Mouse (Mus musculus): ENCODE results near the gene 1520401A03Rik. TPM values are rescaled to one million over a fixed set of nuclear protein-coding genes. Genes with fewer than 3 reads are reported as not detected.
"Not testable (repeated sequence)": the region's sequence is repeated elsewhere in the genome, so short reads cannot be mapped to it uniquely, and the experiment has no call there.

1520401A03Rik gene
- polyA plus RNA-seq (2014; fragmentation: Nextera tagmentation; extraction: Ambion mirVana), result 0.25 and 0.58 TPM in 2 replicates

DNA sequence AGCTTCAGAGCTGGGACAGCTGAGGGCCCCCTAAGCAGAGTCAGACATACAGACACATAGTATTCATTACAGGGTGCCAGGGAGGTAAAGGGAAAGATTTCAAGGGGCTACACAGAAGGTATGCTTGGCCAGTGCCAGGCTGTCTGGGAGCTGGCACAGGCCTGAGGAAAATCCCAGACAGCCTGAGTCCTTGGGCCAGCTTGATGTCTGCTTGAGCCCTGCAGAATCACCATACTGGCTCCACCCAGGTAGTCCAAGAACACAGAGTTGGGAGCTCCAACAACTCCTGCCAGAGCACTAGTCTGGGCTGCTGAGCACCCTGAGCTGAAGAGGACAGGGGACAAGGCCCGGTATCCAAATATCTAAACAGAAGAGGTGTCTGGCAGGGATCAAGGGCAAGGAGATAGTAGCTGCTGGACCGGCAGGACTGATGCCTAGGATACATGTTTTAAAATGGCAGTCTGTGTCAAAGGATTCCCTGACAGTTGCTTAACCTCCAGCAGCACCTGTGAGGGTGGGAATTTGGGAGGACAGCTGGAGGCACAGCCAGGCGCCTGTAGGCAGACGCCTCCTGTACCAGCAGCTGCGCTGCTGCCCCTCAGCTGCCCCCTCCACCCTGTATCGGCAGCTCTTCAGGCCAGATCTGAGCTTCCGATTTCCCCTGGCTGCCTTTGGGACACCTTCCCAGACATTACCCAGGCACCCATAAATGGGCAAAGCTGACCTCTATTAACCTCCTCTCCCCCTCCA lies at the start of gene 1520401A03Rik:
Gene 1520401A03Rik (minus strand): TSS at position 408 of the 750 bp plus-strand sequence.
- Histone ChIP-seq H3K27ac (ENCODE audit: low read depth, low read length) (no peak within 1 kb of the TSS), H3K4me1 (ENCODE audit: control insufficient read depth, insufficient read depth, low read length) (peaks cover 2% of the 10 kb centered on the region; the same call in 1 of the 2 replicates), H3K9me3 (ENCODE audit: control insufficient read depth, low read length) (no peaks in the 10 kb centered on the region), H3K4me3 (ENCODE audit: low read depth, low read length) (no peak within 1 kb of the TSS), H3K9ac (ENCODE audit: low read length) (no peak within 1 kb of the TSS), H3K27me3 (ENCODE audit: control insufficient read depth, insufficient read depth, low read length) (no peaks in the 10 kb centered on the region), H3K4me2 (ENCODE audit: low read depth) (no peak within 1 kb of the TSS), H3K36me3 (ENCODE audit: control insufficient read depth, insufficient read depth, low read length) (no peaks in the 10 kb centered on the region)
- DNase-seq (ENCODE audit: low spot score) (no peak), ATAC-seq (ENCODE audit: insufficient read depth, low FRiP score, low TSS enrichment) (no peak)
- 66% methylated on average over 7 of the region's 7 CpGs for WGBS

- H3K27ac ChIP-seq (ENCODE audit: low read depth, low read length); H3K27me3 ChIP-seq (ENCODE audit: control insufficient read depth, insufficient read depth, low read length); H3K36me3 ChIP-seq (ENCODE audit: control insufficient read depth, insufficient read depth, low read length); DNase-seq (ENCODE audit: low spot score); ATAC-seq (ENCODE audit: insufficient read depth, low FRiP score, low TSS enrichment); H3K9ac ChIP-seq (ENCODE audit: low read length); H3K4me1 ChIP-seq (ENCODE audit: control insufficient read depth, insufficient read depth, low read length); H3K9me3 ChIP-seq (ENCODE audit: control insufficient read depth, low read length): not testable (repeated sequence)
- Histone ChIP-seq H3K4me3 (ENCODE audit: low read depth, low read length) (peak overlapping the region; percentile 79; the same call in 1 of the 2 replicates), H3K4me2 (ENCODE audit: low read depth) (peak overlapping the region; percentile 64)
- 54% methylated on average over 2 of the region's 2 CpGs for WGBS
These were observed 49.6 kb upstream of the 1520401A03Rik start for GRCm38 (mm10) chr17:23772219-23772556.

GRCm38 (mm10) chr17:23771284-23772218 lies 49.0 kb upstream of the 1520401A03Rik start, which contains the start of gene Flywch1:
Flywch1 (minus strand) TSS chr17:23771602.
- peak within 1 kb of the TSS; percentile 79 for H3K4me3 ChIP-seq (ENCODE audit: low read depth, low read length)
- no peaks in the 10 kb centered on the region for H3K27me3 ChIP-seq (ENCODE audit: control insufficient read depth, insufficient read depth, low read length)
- ATAC-seq (ENCODE audit: insufficient read depth, low FRiP score, low TSS enrichment) (peak; percentile 97), DNase-seq (ENCODE audit: low spot score) (peak; percentile 98)
- H3K4me1 ChIP-seq (ENCODE audit: control insufficient read depth, insufficient read depth, low read length), result peaks cover 5% of the 10 kb centered on the region
- H3K27ac ChIP-seq (ENCODE audit: low read depth, low read length), result peak within 1 kb of the TSS; percentile 76
- H3K9me3 ChIP-seq (ENCODE audit: control insufficient read depth, low read length), result no peaks in the 10 kb centered on the region
- peak within 1 kb of the TSS; percentile 64 for H3K4me2 ChIP-seq (ENCODE audit: low read depth)
- H3K36me3 ChIP-seq (ENCODE audit: control insufficient read depth, insufficient read depth, low read length), result no peaks in the 10 kb centered on the region; the same call in 1 of the 2 replicates
- H3K9ac ChIP-seq (ENCODE audit: low read length), result peak within 1 kb of the TSS; percentile 92
- 3% methylated on average over 54 of the region's 58 CpGs for WGBS

DNA sequence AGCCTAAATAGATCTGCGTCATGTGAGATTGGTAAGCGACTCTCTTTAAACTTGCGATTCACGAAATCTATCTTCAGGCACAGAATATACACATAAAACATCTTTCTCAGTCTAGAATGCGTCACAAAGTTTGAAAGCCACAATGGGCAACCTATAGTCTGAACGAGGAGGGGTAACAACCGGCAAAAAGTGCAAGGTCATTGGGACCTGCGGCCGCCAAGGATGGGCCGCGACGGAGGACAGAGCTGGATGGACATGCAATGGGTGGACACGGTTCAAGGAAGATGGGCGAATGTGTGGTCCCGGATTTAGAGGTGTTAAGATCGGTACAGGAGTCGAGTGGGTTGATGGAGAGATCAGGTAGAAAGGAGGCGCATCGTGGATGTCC lies 48.3 kb upstream of the 1520401A03Rik start:
- peaks cover 5% of the 10 kb centered on the region for H3K4me1 ChIP-seq (ENCODE audit: control insufficient read depth, insufficient read depth, low read length)
- WGBS, result 1% methylated on average over 19 of the region's 19 CpGs
- DNase-seq (ENCODE audit: low spot score), result no peak

DNA sequence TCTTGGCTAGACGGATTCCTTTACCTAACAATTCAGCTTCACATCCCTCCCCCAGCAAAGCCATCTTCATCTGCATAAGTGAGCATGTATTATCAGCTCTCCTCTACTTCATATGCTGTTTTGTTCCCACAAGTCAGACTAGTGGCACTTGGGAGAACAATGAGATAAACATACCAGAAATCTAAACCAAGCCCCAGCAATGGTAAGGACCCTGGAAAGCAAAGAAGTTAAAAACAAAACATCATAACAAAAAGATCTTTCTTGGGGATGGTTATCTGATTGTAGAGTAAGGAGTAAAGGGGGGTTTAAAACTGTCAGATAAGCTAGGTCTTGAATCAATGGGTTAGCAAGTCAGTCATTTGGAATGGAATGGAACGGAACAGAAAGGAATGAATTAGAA lies 47.9 kb upstream of the 1520401A03Rik start:
- Histone ChIP-seq H3K36me3 (ENCODE audit: control insufficient read depth, insufficient read depth, low read length) (no peaks in the 10 kb centered on the region; the same call in 1 of the 2 replicates), H3K4me1 (ENCODE audit: control insufficient read depth, insufficient read depth, low read length) (peaks cover 5% of the 10 kb centered on the region), H3K9ac (ENCODE audit: low read length) (peak overlapping the region; percentile 92), H3K27ac (ENCODE audit: low read depth, low read length) (no peak overlapping the region), H3K9me3 (ENCODE audit: control insufficient read depth, low read length) (no peaks in the 10 kb centered on the region), H3K4me2 (ENCODE audit: low read depth) (peak overlapping the region; percentile 64), H3K27me3 (ENCODE audit: control insufficient read depth, insufficient read depth, low read length) (no peaks in the 10 kb centered on the region), H3K4me3 (ENCODE audit: low read depth, low read length) (peak overlapping the region; percentile 79)
- no peak for DNase-seq (ENCODE audit: low spot score)
- 12% methylated on average over 2 of the region's 2 CpGs for WGBS
- no peak for ATAC-seq (ENCODE audit: insufficient read depth, low FRiP score, low TSS enrichment)

More for the DNA sequence above, 48.3 kb upstream of the 1520401A03Rik start:
- H3K4me2 ChIP-seq (ENCODE audit: low read depth), result peak overlapping the region; percentile 64
- no peaks in the 10 kb centered on the region; the same call in 1 of the 2 replicates for H3K36me3 ChIP-seq (ENCODE audit: control insufficient read depth, insufficient read depth, low read length)
- H3K27ac ChIP-seq (ENCODE audit: low read depth, low read length), result peak overlapping the region; percentile 76
- H3K9me3 ChIP-seq (ENCODE audit: control insufficient read depth, low read length), result no peaks in the 10 kb centered on the region
- peak; percentile 36; the same call in 1 of the 2 replicates for ATAC-seq (ENCODE audit: insufficient read depth, low FRiP score, low TSS enrichment)
- H3K4me3 ChIP-seq (ENCODE audit: low read depth, low read length), result peak overlapping the region; percentile 79
- peak overlapping the region; percentile 92 for H3K9ac ChIP-seq (ENCODE audit: low read length)
- H3K27me3 ChIP-seq (ENCODE audit: control insufficient read depth, insufficient read depth, low read length), result no peaks in the 10 kb centered on the region

DNA sequence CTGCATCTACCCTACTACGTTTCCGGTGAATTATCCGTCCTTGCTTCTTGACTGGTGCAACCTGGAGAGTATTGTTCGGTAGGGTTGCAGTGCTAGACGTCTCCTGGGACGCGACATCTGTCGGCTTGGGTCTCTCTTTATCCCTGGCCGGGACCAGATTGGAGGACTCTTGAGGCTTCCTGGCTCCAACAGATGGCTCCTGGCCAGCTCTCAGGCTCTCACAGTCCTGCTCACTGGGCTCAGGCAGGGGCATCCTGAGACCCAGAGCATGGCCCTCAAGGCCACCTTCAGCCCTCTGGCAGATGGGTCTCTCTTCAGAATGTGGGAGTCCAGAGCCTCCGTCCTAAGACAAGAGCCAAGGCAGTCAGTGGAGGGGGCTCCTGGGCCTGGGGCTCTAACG lies 40.4 kb upstream of the 1520401A03Rik start:
- no peak overlapping the region for H3K9ac ChIP-seq (ENCODE audit: low read length)
- H3K4me1 ChIP-seq (ENCODE audit: control insufficient read depth, insufficient read depth, low read length), result no peaks in the 10 kb centered on the region
- H3K36me3 ChIP-seq (ENCODE audit: control insufficient read depth, insufficient read depth, low read length), result peaks cover 26% of the 10 kb centered on the region
- no peak overlapping the region for H3K27ac ChIP-seq (ENCODE audit: low read depth, low read length)
- no peak overlapping the region for H3K4me2 ChIP-seq (ENCODE audit: low read depth)
- no peak overlapping the region for H3K4me3 ChIP-seq (ENCODE audit: low read depth, low read length)
- H3K9me3 ChIP-seq (ENCODE audit: control insufficient read depth, low read length), result no peaks in the 10 kb centered on the region
- WGBS, result 93% methylated on average over 11 of the region's 11 CpGs
- no peak for DNase-seq (ENCODE audit: low spot score)
- H3K27me3 ChIP-seq (ENCODE audit: control insufficient read depth, insufficient read depth, low read length), result no peaks in the 10 kb centered on the region
- no peak for ATAC-seq (ENCODE audit: insufficient read depth, low FRiP score, low TSS enrichment)

GRCm38 (mm10) chr17:23761155-23761554 lies 38.6 kb upstream of the 1520401A03Rik start:
- Histone ChIP-seq H3K27me3 (ENCODE audit: control insufficient read depth, insufficient read depth, low read length) (no peaks in the 10 kb centered on the region), H3K9ac (ENCODE audit: low read length) (no peak overlapping the region), H3K27ac (ENCODE audit: low read depth, low read length) (no peak overlapping the region), H3K9me3 (ENCODE audit: control insufficient read depth, low read length) (no peaks in the 10 kb centered on the region), H3K36me3 (ENCODE audit: control insufficient read depth, insufficient read depth, low read length) (peaks cover 39% of the 10 kb centered on the region), H3K4me1 (ENCODE audit: control insufficient read depth, insufficient read depth, low read length) (no peaks in the 10 kb centered on the region), H3K4me2 (ENCODE audit: low read depth) (no peak overlapping the region), H3K4me3 (ENCODE audit: low read depth, low read length) (no peak overlapping the region)
- ATAC-seq (ENCODE audit: insufficient read depth, low FRiP score, low TSS enrichment) (no peak), DNase-seq (ENCODE audit: low spot score) (no peak)
- 89% methylated on average over 3 of the region's 3 CpGs for WGBS

- WGBS, result 94% methylated on average over 9 of the region's 9 CpGs
- H3K9me3 ChIP-seq (ENCODE audit: control insufficient read depth, low read length), result no peaks in the 10 kb centered on the region
- no peak for ATAC-seq (ENCODE audit: insufficient read depth, low FRiP score, low TSS enrichment)
- peaks cover 45% of the 10 kb centered on the region for H3K36me3 ChIP-seq (ENCODE audit: control insufficient read depth, insufficient read depth, low read length)
- no peak overlapping the region for H3K9ac ChIP-seq (ENCODE audit: low read length)
- no peaks in the 10 kb centered on the region for H3K27me3 ChIP-seq (ENCODE audit: control insufficient read depth, insufficient read depth, low read length)
- no peak overlapping the region for H3K4me3 ChIP-seq (ENCODE audit: low read depth, low read length)
- H3K4me1 ChIP-seq (ENCODE audit: control insufficient read depth, insufficient read depth, low read length), result no peaks in the 10 kb centered on the region
- no peak overlapping the region for H3K27ac ChIP-seq (ENCODE audit: low read depth, low read length)
- H3K4me2 ChIP-seq (ENCODE audit: low read depth), result no peak overlapping the region
- DNase-seq (ENCODE audit: low spot score), result no peak
These were observed 37.6 kb upstream of the 1520401A03Rik start for GRCm38 (mm10) chr17:23760231-23760630.
